Mouse (Mus musculus) left cerebral cortex, postnatal 25 days (tissue): ENCODE measurements at regions not wholly inside any gene's neighbourhood (a gene's known extent, or its start where the extent isn't known, plus 50 kb on each side); places are given as distances from the start of the nearest gene placed in this dataset.

Experiments used
- DNase-seq, 2 experiments: peaks; one replicate each; pipeline ENCODE4 v3.0.0; 2022; ENCODE audit warnings: low spot score in 2 of 2, mixed read lengths in 1 of 2
- intact Hi-C: fragments of 180-260 bp; cut with DNase I; formaldehyde crosslinking; loops from one replicate; pipeline ENCODE4 v1.15.1; 2025

GRCm38 (mm10) chrX:143462632-143463031, 55.8 kb upstream of the Pak3 start:
- intact Hi-C loops: loop anchor here (2.0 kb wide), 1 partner anchor 204 kb away; no protein-coding TSS in a partner anchor
- peak; percentile 12 to 20 for DNase-seq

- peak; percentile 4 to 23 for DNase-seq
- intact Hi-C loops: loop anchor here (5.0 to 10.0 kb wide), 2 partner anchors 174 to 219 kb away; no protein-coding TSS in a partner anchor
These were observed 54.7 kb upstream of the Chrdl1 start for GRCm38 (mm10) chrX:143448636-143449346.

GRCm38 (mm10) chrX:143444581-143444980, 50.5 kb upstream of the Chrdl1 start:
- intact Hi-C loops: loop anchor here (1.0 to 10.0 kb wide), 3 partner anchors 170 to 624 kb away; partner anchors contain the start of gene Rtl9
- peak; percentile 29 to 50 for DNase-seq
